Mouse (Mus musculus) brain, embryonic 14.5 days (tissue): Measurements from ENCODE around the gene Cpsf4. TPM values are rescaled to one million over a fixed set of nuclear protein-coding genes. Genes with fewer than 3 reads are reported as not detected.
"Not testable (repeated sequence)": the region's sequence is repeated elsewhere in the genome, so short reads cannot be mapped to it uniquely, and the experiment has no call there.

Source experiments
- DNase-seq: peaks from one replicate; pipeline ENCODE4 v3.0.0-alpha.2; 2011; ENCODE audit warnings: low read depth
- CTCF ChIP-seq: fragments of 200-500 bp; IDR thresholded peaks from 2 replicates; pipeline ENCODE4 v1.5.1; 2012; ENCODE audit warnings: inconsistent platforms, mild to moderate bottlenecking, moderate library complexity, borderline replicate concordance; ENCODE audit not compliant: insufficient read depth, insufficient read length; ENCODE audit errors: extremely low read depth
- POLR2A ChIP-seq: fragments of 200-500 bp; IDR thresholded peaks from 2 replicates; pipeline ENCODE4 v1.6.1; 2012; ENCODE audit warnings: mild to moderate bottlenecking, inconsistent platforms, borderline replicate concordance; ENCODE audit not compliant: poor library complexity, insufficient read depth, insufficient read length, severe bottlenecking; ENCODE audit errors: extremely low read depth
- polyA plus RNA-seq: library from polyadenylated mRNA; depleted of rRNA; stranded (reverse); fragments of >200 nt; gene quantifications from 2 replicates; pipeline ENCODE4 v1.2.3, GENCODE M21; 2012; rRNA removed

Cpsf4 gene
- polyA plus RNA-seq, result 72.9 and 96.7 TPM in 2 replicates

DNA sequence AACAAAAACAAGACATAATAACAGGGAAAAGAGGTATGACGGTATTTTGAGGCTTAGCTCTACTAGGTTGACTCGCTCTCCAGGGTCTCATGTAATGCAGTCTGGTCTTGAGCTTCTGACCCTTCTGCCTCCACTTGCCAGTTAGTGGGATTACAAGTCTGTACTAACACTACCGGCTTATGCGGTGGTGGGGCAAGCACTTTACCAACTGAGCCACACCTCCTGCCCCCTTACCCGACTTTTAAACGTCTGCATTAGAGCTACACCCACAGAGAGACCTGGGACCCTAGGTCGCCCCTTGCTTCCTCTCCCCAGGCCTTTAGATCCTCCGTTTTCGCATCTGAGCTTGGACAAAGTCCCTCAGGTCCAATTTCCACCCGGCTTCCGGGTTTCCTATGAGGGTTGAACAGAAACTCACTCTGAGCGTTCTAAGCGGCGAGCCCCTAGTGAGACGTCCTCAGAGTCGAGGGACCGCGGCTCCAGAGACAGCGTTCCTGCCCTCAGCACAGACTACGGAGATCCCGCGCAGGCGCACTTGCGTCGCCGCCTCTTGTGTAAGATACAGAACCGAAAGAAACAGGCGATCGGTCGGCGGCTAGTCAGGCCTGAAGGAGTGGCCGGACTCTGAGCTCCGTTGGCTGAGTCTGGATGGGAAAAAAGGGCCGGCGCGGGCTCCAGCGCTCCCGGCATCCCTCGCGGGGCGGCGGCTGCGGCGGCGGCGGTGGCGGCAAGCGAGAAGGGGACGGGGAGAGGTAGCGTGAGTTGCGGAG is at the start of gene Cpsf4, which contains the start of gene Ptcd1:
Gene Cpsf4, plus strand, starts transcription at position 678 of the 770 bp plus-strand sequence.
Gene Ptcd1, minus strand, starts transcription at position 573 of the 770 bp plus-strand sequence.
- peak; percentile 70 for TF ChIP-seq POLR2A
- TF ChIP-seq CTCF, result no peak

GRCm38 (mm10) chr5:145118005-145118404 is 49.0 kb upstream of the Cpsf4 start:
- TF ChIP-seq POLR2A (no peak), CTCF (no peak)
- DNase-seq, result no peak

More for the DNA sequence above, at the start of gene Cpsf4, which contains the start of gene Ptcd1:
- peak; percentile 100 for DNase-seq

DNA sequence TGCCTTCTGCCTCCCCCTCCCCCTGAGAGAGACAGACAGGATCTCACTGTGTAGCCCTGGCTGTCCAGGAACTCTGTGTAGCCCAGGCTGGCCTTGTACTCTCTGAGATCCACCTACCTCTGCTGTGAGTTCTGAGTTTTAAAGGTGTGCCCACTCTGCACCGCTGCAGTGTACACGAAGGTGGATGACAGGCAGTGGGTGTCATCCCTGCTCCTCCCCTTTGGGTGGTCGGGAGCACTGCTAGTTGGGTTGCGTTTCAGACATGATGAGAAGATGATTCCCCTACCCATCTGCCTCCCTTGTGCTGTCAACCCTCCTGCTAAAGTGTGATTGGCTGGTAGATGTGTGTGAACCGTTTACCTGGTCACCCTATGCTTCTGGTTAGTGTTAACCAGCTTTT is 48.6 kb upstream of the Cpsf4 start:
- TF ChIP-seq CTCF, result no peak
- TF ChIP-seq POLR2A, result no peak
- no peak for DNase-seq

DNA sequence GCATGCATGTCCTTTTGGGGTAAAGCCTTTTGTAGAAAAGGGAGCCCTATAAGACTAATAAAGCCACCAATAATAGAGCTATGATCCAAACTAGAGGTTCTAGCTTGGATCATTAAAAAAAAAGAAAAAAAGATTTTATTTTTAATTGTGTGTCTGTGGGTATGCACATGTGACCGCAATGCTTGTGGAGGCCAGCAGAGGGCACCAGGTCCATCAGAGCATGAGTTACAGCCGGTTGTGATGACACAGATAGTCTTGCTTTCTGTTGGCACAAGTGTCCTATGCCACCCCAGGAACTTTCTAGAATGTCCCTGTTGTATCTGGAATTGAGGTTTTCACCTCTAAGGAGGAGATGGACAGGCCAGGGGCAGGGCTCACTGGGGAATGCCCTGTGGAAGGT is 47.6 kb upstream of the Cpsf4 start:
- TF ChIP-seq POLR2A (no peak), CTCF (peak; percentile 42; the same call in 1 of the 2 replicates)
- no peak for DNase-seq

- no peak for TF ChIP-seq POLR2A
- TF ChIP-seq CTCF, result no peak
- DNase-seq, result no peak
These were observed 46.1 kb upstream of the Cpsf4 start for GRCm38 (mm10) chr5:145120921-145121320.

DNA sequence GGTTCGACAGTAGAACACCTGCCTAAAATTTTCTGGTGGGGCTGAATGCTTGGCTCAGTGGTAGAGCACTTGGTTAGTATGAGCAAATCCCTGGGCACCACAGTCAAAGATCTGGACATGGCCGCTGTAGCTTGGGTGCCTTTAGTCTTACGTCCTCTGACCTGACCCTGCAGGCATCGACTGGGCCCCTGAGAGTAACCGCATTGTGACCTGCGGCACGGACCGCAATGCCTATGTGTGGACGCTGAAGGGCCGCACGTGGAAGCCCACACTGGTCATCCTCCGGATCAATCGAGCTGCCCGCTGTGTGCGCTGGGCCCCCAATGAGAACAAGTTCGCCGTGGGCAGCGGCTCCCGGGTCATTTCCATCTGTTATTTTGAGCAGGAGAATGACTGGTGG is 43.6 kb upstream of the Cpsf4 start:
- DNase-seq, result no peak
- no peak for TF ChIP-seq POLR2A
- TF ChIP-seq CTCF, result no peak

DNA sequence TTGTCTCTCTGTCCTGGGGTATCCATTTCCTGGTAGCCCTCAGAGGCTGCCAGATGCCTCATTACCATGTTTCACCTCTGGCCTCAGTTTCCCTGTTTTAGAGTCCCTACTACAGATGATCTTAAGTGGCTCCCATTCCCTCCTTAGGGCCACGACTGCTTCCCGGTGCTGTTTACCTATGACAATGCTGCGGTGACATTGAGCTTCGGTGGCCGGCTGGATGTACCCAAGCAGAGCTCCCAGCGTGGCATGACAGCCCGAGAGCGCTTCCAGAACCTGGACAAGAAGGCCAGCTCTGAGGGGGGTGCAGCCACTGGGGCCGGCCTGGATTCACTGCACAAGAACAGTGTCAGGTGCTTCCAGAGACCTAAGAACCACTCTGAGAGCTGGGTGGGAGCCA is 40.4 kb upstream of the Cpsf4 start:
- no peak for TF ChIP-seq POLR2A
- no peak for TF ChIP-seq CTCF
- no peak for DNase-seq

DNA sequence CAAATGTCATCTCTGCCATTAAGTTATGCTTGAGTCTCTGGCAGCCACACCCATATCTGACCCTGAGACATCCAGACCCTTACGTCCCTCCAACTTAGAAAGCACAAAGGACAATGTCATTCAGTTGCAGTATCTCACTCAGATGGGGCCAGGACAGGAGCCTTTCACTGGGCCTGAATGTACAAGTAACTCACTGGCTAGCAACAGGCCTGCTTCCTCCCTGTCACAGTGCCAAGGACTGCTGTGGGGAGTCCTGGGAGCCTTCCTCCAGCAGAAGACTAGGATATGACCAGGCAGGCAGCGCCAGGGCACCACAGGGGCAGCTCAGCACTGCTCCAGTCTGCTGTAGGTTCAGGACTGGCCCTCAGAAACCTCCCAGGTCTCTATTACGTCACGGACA is 37.9 kb upstream of the Cpsf4 start:
- TF ChIP-seq POLR2A (no peak), CTCF (no peak)
- no peak for DNase-seq

DNA sequence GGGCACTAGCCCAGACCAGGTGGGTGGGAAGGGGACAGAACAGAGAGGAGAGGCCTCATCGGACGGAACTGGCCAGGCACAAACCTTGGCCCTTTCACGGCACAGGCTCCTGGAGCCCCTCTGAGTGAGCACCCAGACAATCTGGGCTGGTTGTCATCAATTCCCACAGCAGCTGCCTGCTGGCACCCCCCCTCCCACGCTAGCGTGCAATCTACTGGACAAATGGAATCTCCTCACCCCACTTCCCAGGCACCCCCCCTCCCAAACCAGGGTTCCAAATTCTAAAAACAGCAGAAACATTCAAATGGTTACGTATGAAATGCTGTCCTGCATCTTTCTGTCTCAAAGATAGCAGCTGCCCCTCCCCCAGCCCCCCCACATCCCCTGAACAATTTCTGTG is 37.2 kb upstream of the Cpsf4 start:
- DNase-seq, result not testable (repeated sequence)

DNA sequence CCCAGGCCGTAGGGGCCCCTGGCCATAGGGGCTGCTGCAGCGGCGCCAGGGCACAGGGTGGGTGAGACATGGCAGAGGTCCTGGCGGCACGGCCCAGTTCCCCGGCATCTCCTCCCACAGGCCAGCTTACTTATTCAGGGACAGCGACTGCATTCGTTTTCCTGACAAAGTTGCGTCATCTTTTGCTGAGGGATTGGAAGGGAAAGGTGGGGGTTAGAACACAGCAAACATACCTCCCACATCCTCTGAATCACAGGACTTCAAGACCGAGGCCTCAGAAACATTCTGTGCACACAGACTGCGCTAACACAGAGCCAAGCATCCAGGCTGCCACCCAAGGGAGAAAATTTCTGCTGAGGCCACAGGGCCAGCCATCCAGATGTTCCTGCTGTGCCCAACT is 36.8 kb upstream of the Cpsf4 start:
- DNase-seq, result no peak
- TF ChIP-seq CTCF, result no peak
- TF ChIP-seq POLR2A, result no peak

- no peak for TF ChIP-seq POLR2A
- TF ChIP-seq CTCF, result no peak
- DNase-seq, result no peak
These were observed 36.0 kb upstream of the Cpsf4 start for GRCm38 (mm10) chr5:145130995-145131394.

DNA sequence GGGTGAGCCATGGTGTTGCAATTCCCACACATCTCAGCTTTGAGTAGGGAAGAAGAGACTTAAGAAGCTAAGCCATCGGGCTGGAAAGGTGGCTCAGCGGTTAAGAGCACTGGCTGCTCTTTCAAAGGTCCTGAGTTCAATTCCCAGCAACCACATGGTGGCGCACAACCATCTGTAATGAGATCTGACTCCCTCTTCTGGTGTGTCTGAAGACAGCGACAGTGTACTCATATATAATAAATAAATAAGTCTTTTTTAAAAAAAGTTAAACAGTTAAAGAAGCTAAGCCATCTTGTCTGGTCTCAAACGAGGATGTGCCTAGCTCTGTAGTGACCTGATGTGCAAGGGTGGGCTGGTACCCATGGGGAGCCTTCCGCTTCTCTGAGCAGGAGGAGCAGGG is 33.7 kb upstream of the Cpsf4 start:
- DNase-seq, result not testable (repeated sequence)
